Mouse (Mus musculus) forelimb bud, embryonic 11.5 days (tissue): Measurements from ENCODE around the gene Jpt1.
A peak's percentile ranks its signal among the peaks of the same experiment; 100 is the strongest.
"Not testable (repeated sequence)": the region's sequence is repeated elsewhere in the genome, so short reads cannot be mapped to it uniquely, and the experiment has no call there.

ENCODE experiments used
- DNase-seq: peaks from one replicate; pipeline ENCODE4 v3.0.0-alpha.2; 2012; ENCODE audit warnings: low read depth, low spot score

Gene Jpt1

DNA sequence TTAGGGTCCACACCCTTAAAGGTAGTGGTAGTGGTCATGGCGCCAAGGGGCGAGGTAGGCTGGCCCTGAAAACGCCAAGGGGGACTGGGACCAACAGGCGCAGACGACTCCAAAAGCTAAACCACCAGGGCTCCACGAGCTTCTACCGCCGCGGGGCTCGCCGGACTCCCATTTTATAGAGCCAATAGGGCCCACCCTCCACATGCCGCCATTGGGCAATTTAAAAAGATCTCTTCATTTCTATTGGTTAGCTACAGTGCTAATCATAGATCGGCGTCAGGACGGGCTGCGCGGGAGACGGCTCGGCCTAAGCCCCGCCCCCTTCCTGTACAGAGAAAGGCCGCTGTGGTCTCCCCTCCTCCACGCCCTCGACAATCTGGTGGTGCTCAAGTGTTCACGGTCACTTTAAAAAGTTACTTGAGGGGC, at the start of gene Jpt1:
Gene Jpt1 (minus strand): TSS at position 150 of the 426 bp plus-strand sequence.
- DNase-seq: peak; percentile 97

DNA sequence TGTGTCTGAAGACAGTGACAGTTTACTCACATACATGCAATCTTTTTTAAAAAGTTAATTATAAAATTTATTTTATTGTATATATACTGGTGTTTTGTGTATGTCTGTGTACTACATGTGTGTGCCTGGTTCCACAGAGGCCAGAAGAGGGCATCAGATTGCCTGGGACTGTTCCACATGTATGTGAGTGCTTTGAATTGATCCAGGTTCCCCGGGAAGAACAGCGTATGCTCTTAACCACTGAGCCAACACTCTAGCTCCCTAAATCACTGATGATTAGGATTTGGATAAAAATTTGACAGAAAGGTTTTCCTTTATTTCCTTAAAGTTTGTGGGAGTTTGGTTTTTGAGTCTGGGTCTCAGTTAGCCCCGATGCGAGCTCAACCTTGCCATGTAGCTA, 49.2 kb upstream of the Jpt1 start:
- DNase-seq: peak; percentile 26

DNA sequence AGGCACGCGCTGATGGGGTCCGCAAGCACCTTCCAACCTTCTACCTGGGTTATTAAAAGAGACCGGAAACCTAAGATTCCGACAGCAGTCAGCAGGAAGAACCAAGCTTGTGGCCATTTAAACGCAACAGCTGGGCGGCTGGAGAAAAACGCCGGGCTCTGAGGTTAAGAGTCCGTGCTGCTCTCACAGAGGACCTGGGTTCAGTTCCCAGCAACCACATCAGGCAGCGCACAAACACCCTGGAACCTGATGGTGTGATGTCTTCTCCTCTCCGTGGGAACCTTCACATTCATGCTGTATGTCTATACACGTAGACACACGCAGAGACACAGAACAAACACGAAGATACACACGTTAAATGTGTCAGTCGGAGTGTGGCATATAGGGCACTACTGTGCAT, 41.5 kb upstream of the Jpt1 start:
- DNase-seq: no peak

DNA sequence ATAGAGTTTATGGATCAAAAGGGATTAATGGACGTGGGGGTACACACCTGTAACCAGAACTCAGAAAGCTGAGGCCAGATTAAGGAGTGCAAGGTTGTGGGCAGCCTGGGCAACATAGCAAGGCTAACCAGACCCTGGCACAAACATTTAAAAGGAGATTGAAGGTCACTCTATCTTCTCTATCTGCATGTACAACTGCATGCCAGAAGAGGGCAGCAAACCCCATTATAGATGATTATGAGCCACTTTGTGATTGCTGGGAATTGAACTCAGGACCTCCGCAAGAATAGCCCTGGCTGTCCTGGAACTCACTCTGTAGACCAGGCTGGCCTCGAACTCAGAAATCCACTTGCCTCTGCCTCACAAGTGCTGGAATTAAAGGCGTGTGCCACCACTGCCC, 38.6 kb upstream of the Jpt1 start:
- no peak for DNase-seq

DNA sequence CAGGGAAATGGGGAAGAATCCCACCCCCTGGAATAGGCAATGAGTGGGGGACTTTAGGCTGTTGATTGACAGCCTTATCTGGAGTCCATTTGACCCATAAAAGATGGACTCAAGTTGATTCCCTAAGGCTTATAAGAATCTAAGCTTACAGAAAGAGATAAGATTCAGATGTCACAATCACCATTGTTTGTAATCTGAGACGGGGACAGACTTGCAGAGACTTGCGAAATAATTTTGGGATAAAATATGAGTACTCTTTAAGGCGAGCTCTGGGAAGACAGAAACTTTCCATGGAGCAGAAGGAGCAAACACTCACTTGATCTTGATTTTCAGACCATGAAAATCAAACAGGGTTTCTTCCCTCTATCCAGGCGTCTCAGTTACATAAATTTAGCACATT, 29.4 kb upstream of the Jpt1 start:
- no peak for DNase-seq

DNA sequence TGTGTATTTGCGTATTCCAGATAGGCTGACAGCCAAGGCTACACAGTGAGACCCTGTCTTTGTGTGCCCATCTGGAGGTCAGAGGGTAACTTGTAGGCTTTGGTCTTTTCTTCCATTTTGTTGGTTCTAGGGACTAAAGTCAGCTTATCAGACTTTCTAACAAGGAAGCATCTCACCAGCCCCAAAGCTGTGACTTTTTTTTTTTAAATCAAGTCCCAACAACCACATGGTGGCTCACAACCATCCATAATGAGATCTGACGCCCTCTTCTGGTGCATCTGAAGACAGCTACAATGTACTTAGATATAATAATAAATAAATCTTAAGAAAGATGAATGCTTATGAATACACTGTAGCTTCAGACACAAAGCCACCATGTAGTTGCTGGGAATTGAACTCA, 23.9 kb upstream of the Jpt1 start:
- no peak for DNase-seq

DNA sequence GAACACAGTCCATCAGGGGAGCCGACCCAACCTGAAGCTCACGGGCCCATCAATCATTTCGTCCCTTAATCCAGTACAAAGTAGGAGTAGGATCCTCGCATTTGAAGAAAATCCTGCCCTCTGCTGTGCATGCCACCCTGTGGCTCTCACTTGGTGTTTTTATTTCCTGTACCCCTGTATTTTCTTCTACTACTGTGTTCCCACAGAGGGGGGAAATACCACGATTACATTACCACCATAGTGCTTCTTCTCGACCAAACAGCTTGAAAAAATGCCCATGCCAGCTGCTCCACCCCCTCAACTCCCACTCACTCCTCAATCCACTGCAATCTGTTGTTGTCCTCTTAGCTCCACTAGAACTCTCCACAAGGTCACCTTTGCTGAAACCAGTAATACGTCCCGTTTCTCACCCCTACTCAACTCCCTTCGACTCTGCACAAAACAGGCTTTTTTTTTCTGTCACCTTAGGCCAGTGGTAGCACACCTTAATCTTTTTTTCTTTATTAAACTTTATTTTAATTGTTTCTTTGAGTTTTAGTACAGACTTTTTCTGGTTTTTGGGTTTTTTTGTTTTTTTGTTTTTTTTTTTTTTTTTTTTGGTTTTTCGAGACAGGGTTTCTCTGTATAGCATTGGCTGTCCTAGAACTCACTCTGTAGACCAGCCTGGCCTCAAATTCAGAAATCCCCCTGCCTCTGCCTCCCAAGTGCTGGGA, 22.8 kb upstream of the Jpt1 start:
- no peak for DNase-seq

DNA sequence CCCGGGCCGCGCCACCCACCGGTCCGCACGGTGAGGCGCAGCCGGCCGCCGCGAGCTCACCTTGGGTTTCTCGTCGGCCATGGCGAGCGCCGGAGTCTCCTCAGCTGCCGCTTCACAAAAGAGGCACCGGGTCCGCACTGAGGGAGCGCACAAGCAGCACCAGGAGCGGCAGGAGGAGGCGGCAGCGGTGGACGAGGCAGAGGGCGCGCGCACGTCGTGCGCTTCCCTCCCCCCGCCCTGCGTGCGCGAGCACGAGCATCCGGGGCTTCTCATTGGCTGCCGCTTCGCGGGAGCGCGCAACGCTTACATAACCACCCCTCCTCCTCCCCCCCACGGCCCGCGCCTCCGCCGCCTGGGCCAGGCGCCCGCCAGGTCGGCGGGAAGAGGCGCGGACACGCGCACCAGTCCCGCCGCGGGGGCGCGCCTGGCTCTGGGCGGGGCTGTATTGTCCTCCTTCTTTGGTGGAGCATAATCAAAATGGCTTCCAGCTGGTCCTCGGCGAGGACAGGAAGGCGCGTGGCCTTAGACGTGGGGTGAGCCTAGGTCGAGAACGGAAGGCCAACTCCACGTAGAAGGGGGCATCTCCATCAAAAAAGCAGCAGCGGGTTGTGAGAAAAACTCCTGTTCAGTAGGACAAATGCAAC, 22.0 kb upstream of the Jpt1 start, which contains the start of gene Sumo2:
Gene Sumo2 (minus strand): TSS at position 239 of the 644 bp plus-strand sequence.
- DNase-seq: peak; percentile 99

DNA sequence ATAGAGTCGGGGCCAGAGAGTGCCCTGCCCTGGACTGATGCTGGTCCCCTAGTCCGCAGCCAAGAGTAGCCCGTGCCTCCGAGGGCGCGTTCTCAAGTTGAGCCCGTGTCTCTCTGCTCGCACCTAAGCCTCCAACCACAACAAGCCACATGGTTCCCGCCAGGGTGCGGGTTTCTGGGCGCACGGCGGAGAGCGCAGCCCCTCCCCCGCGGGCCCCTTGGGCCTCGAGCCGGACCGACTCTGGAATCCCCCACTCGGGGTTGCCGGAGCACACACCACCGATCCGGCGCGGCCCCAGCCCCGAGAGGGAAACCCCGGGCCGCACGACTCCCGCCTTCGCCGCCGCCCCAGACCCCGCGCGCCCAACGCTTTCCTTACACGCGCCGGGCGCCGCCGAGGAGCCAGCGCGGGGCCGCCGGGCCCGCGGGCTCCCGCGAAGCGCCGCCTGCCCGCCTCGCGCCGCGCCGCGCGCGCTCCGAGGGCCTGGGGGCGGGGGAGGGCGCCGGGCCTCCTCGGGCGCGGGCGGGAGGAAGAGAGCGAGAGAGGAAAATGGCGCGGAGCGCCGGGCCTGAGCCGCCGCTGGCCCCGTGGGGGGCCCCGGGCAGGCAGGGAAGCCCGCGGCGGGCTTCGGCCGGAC, 21.3 kb upstream of the Jpt1 start:
- peak; percentile 58 for DNase-seq

DNA sequence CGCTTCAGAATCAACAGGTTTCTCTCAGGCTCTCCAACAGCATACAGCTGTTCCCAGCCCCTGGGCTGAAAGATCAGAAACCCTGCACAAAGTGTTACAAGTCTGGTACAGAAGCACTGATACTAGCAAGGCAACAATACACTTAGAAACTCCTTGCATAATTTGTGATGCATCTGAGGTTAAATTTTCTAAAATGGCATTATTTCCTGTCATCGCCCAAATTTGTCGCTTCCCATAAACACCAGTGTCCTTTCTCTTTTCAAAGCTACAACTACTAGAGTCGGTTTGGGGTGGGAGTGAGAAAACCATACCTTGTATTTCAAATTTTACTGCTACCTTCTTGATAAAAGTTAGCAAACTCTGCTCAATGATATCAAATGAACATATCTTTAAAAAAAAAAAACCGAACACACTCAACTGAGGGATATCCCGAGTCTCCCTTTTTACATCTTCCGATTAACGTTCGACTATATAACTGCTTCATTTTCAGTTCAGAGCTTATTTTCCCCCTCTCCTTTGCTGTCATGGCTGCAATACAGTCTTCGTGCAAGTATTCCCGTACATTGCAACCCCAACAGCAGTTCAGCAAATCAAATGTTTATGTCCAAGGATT, 20.7 kb upstream of the Jpt1 start:
- no peak for DNase-seq

DNA sequence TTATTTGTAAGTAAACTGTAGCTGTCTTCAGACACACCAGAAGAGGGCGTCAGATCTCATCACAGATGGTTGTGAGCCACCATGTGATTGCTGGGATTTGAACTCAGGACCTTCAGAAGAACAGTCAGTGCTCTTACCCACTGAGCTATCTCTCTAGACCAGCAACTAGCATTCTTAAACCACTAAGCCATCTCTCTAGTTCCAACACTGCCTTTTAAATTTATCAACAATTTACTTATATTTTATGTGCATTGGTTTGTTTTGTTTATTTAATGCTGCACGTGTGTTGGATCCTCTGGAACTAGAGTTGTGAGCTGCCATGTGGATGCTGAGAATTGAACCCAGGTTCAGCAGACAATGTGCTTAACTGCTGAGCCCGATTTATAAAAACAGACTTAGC, 12.3 kb upstream of the Jpt1 start:
- DNase-seq: not testable (repeated sequence)

DNA sequence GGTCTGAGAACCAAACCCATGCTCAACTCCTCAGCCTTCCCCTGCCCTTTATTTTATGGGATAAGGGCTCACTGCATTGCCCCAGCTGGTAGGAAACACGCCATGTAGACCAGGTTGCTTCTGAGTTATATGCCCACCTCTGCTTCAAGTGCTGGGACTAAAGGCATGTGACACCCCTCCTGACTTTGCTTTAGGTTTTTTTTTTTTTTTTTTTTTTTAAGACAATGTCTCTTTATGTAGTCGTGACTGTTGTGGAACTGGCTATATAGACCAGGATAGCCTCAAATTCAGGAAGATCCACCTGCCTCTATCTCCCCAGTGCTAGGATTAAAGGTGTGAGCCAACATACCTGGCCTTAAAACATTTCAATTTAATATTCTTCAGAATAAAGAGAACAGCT, 8.5 kb upstream of the Jpt1 start:
- DNase-seq: no peak

DNA sequence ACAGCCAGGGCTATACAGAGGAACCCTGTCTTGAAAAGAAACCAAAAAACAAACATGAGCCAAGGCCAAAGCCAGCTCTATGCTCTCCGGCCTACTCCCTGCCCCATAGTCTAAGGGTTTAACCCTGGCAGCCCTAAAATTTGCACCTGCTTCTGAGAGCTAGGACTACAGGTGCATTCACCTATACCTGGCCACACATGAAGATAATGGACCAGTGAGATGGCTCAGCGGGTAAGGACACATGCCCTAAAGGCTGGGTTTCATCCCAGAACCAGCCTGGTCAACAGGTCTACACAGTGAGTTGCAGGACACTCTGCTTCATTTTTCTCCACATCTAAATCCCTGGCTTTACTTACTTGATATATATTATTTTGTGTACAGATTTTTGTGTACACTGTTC, 8.1 kb upstream of the Jpt1 start:
- DNase-seq: no peak

DNA sequence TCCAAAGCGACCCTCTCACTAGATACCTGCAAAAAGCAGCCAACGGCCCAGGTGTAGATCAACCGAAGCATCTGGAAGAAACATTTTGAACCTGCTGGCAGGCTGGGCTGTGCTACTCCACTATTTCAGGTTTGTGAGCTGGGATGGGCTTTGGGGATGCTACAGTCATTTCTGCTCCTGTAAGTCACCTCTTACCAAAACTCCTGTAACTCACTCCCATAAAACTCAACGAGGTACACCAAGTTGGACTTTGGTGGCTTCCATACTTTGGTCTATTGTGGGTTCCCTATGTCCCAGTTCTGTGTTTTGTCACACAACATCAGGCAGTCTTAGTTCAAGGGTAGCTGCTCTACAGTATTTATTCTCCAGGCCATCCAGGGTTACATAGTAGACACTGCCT, 6.9 kb upstream of the Jpt1 start:
- no peak for DNase-seq

DNA sequence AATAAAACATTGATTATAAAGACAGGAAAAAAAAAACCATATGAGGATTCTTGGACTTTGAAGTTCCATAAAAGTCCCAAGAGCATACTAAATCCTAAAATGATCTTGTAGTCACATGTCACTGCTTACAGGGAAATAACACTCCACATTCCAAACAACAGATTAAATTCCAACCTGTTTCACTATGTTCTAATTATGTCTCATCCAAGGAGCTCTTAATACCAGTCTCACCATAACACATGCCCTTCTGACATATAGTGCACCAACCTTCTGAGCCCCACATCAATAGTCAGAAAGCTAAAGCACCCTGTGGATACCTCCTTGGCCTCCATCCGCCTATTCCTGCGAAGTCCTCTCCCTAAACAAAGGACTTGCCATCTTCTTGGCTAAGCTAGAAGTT, 6.0 kb upstream of the Jpt1 start:
- DNase-seq: no peak

DNA sequence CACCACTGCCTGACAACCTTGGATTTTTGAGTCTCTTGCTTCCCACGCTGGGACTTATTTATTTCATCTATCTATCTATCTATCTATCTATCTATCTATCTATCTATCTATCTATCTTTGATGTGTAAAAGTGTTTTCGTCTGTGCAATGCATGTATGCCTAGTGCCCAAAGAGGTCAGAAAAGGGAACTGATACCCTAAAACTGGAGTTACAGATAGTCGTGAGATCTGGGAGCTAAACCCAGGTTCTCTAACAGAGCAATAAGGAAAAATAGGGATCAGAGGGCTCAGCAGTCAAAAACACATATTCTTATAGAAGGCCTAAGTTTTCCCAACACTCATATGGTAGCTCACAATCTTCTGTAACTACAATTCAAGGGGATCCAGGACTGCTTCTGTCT, 5.4 kb upstream of the Jpt1 start:
- no peak for DNase-seq

DNA sequence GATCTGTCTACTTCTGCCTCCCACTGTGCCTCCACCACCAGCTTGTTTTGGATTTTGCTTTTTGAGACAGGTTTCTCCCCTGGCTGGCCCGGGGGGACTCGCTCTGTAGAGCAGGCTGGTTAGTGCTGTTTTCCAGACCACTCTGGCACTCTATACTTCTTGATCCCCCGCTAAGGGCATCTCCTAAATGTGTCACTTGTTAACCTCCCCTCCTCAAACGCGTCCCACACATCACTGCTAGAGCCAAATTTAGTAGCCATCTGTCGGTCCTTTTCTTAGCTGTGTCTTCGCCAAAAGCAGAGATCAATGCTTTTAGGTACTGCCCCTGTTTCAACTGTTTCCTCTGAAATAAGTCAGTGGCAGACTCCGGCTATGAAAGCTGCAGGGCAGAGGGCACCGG, 4.5 kb upstream of the Jpt1 start:
- DNase-seq: no peak

DNA sequence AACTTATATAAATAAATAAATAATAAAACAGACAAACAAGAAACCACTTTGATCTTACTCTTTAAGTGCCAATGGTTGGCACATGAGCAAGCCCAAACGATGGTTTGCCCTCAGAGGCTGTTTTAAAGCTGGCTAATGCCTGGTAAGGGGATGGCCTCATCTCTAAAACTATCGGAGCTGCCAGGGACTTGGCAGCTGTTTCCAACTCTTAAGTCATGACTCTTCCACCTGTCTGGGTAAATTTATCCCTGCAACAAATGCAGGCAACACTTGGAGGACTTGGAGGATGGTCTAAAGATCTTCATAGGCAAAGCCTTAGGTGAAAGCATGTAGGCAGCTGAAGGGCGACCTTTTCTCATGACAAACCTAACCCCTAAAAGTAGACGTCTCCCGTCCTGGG, 2.8 kb upstream of the Jpt1 start:
- DNase-seq: no peak

DNA sequence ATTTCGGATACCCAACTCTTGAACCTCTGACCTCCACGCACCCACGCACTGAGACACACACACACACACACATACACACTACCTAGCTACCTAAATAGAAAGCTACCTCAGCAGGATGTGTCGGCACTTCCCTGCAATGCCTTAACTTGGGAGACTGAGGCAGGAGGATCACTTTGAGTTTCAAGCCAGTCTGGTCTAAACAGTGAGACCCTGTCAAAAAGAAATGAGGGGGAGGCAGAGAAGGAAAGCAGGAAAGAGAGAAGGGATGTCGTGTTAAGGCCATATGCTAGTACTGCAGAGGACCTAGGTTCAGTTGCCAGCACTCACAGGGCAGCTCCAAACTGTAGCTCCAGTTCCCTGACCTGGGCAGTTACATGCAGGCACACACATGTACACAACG, 834 bp upstream of the Jpt1 start:
- no peak for DNase-seq

DNA sequence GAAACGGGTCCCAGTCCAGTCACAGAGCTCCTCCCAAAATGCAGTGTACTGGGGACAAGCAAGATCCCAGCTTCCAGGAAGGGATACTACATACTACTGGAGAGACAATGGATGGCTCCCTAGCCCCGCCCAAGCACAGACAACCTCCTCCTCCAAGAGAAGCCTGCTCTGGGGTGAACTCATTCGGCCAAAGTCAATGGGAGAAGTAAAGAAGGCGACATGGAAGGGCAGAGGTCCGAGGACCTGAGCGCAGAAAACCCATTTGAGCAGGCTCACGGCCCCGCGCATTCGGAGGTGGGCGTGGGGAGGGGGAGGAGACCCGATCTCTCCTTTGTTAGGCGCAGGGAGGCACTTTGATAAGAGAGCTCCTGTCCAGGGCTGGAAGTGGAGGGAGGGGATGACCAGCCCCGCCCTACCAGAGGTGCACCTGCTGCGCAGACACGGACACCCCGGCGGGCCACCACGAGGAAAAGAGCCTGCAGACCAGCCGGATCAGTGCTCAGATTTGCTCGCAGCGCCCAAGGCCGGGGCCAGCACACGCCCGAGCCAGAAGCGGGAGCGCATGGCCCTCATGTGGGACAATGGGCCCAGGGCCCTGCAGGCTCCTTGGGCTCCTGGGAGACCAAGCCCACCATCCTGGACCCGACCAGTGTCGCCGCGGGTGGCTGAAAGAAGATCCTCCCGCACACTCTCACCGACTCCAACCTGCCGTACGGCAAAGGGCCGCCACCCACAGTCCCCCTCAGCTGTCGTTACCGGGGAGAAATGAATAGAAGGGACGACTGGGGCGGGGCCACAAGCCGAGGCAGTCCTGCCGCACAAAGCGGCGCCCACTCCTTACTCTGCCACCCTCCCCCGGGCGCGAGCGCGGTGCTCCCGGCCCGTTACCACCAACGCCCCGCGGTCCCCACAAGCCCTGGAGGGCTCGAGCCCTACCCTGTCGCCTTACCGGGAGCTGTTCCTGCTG, 633 bp downstream of the Jpt1 start:
- peak; percentile 43 for DNase-seq

DNA sequence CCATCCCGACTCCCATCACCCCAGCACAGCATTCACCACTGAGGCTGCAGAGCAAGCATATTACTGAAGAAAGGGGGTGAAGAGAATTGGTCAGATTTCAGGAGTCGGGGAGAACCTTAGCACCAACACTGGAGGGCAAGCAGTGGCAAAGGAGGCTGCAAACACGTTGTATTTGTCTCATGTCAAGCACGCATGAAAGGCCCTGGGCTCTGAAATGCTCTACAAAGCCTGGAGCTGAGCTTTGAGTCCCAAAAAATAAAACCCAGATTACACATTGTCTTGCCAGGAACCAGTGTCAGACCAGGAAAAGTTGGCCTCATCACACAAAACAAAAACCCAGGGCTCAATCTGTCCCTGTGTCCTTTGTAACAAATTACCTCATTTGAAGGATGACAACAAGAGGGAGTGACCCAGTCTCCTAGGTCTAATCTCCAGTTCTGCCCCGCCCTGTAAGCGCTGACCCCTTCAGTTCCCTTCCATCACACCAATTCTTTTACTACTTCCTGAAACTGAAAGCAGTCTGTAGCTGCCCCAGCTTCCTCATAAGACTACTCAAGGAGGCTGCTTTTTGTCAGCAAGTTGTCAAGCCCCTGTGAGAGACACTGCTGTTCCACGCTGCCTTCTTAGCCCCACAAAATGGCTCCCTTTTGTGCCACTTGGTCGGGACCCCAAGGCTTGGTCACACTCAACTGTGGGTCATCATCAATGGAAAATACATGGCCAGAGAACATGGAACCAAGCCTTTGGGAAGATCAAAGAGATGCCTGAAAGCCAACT, 1.6 kb downstream of the Jpt1 start:
- DNase-seq: no peak
